Mouse (Mus musculus): ENCODE results near the gene Mdm2.
A peak's percentile ranks its signal among the peaks of the same experiment; 100 is the strongest.
"Not testable (repeated sequence)": the region's sequence is repeated elsewhere in the genome, so short reads cannot be mapped to it uniquely, and the experiment has no call there.

The Mdm2 gene

DNA sequence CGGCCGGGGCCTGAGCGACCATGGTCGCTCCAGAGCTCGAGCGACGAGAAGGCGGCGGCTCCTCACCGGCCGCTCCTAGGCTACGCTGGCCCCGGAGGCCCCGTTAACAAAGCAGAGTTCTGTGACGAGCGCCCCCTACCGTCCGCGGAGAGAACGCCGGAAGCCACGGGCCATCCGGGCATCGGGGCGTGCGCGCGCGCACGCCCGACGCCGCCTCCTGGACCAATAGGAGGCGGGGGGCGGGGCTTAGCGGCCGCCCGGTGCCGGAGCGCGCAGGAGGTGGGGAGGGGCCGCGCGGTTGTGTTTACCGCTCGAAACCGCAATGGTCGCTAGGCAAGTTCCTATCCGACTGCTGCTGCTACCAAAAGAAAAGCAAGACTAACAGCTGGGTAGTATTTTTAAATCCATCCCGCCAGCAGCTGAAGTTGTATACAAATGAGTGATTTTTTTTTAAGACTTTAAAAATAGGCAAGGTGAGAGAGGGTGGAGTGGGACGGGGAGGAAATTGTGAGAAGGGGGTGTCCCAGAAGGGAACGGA, at the start of gene Mdm2:
Mdm2 (minus strand) TSS at position 155 of the 538 bp plus-strand sequence.
- peak; percentile 94 for DNase-seq

DNA sequence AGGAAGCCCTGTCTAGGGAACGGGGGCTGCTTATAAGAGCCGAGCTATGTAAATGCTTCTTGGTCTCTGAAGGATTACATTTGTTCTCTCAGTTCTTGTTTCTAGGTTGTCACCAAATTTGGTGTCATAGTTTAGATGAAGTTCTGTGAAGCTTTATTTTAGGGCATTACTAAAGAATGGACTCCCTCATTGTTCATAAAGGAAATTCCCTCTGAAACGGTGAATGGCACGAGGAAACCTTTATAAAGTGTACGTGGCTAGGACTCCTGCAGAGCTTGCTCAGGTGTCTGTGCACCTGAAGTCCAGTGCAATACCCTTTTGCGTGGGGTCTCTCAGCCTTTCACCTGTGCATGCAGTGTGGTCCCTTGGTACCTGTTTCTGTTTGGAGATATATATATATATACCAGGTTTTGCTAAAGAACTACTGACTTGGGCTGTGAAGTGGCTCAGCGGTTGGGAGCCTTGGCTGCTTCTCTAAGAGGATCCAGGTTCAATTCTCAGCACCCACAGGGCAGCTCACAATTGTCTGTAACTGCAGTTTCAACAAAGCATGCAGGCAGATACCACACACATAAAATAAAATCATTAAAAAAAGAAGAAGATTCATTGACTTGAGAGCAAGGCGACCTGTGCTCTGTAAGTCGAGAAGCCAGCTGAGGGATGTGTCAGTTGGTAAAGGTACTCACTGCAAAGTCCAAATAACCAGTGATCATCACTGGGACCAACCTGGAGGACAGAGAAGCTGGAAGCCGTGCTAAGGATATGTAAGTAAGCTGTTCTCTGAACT, 49.5 kb upstream of the Mdm2 start:
- DNase-seq = no peak

DNA sequence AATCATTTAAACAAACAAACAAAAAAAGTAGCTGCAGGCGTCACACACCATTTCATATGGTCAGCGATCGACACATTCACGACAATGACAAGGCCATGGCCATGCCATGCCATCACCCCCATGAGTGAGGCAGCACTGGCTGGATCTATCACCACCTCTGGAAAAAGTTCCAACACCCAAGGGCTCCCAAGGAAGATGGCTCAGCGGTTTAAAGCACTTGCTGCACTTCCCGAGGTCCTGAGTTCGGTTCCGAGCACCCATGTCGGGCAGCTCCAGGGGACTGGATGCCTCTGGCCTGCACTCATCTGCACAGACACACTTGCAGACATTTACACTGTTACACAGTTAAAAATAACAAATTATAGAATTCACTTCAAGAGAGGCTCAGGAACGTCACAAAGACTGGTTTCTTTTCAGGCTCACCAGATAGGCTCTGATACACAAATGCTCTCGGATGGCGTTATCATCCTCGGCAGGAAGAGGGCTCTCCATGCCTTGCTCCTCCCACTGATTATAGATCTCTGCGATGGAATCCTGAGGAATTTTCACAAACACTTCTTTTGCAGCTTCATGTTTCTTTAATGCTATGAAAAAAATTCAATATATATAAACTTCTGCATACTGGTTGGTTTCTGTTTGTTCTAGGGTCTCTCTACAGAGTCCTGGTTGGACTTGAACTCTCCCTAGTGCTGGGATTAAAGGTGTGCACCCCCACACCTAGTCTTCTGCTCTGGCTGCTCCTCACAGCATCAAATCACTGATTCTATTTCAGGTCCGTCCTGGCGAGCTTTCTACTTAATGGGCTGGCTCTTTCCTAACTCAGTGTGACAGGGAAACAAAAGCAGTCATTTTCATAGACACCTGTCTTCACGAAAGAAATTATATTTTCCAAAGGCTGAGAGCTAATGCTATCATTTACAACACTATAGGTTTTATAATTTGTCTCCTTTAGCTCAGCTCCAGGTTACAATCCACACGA, 48.5 kb upstream of the Mdm2 start:
- DNase-seq = no peak

DNA sequence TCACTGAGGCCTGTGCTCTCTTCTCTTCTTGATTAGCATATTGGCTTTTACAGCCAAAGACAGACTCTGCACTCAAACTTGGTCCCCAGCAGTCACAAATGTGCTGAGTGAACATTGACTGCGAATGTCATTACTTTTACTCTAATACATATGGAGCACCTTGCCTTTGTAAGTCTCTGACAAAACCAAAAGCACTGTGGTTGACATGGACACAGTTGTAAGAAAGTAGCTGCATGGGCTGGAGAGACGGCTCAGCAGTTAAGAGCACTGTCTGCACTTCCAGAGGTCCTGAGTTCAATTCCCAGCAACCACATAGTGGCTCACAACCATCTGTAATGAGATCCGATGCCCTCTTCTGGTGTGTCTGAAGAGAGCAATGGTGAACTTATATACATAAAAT, 47.8 kb upstream of the Mdm2 start:
- not testable (repeated sequence) for DNase-seq

DNA sequence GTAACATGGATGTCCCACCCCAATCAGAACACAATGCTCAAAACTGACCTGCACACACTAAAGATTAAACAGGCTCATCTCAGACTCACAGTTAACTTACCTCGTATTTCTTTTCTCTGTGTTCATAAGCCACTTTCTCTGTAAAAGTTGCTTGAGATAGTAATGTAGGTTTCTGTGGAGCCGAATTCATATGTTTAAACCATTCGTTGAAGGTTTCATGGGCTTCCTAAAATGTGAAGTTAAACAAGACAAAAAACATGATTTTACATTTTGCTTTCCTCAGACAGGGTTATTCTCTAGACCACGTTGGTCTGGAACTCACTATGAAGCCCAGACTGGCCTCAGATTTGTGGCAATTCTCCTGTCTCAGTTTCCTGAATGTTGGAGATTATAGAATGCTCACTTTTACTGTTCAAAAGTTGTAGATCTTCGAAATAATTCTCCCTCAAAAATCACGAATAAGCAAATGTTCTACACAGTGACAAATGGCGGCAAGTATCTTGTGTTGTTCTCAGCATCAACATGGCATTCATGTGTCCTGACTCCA, 47.3 kb upstream of the Mdm2 start:
- no peak for DNase-seq

DNA sequence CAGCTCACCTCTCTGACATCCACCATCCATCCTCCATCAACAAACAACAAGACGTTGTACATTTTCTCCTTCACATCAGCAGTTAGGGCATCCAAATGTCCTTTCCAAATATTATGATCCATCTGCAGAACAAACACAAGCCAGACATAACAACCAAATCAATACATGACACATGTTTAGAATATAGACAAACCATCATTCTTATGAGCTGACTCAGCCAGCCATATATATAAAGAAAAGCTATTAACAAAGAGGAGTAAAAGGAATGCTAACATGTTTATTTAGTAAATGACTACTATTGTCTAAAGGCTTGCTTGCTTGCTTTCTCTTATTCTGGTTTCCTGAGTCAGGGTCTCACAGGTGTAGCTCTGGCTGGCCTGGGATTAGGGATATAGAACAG, 46.7 kb upstream of the Mdm2 start:
- DNase-seq = no peak

DNA sequence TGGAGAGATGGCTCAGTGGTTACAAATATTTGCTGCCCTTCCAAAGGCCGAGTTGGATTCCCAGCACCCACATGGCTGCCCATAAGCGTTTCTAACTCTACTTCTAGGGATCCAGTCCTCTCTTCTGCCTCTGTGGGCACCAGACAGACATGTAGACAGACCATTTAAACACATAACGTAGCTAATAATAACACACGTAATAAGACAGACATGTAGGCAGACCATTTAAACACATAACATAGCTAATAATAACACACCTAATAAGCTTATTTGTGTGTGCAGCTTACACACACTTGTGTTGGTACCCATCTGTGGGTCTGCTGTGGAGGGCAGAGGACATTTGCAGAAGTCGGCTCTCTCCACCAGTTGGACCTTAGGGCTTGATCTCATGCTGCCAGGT, 46.2 kb upstream of the Mdm2 start:
- DNase-seq = no peak

DNA sequence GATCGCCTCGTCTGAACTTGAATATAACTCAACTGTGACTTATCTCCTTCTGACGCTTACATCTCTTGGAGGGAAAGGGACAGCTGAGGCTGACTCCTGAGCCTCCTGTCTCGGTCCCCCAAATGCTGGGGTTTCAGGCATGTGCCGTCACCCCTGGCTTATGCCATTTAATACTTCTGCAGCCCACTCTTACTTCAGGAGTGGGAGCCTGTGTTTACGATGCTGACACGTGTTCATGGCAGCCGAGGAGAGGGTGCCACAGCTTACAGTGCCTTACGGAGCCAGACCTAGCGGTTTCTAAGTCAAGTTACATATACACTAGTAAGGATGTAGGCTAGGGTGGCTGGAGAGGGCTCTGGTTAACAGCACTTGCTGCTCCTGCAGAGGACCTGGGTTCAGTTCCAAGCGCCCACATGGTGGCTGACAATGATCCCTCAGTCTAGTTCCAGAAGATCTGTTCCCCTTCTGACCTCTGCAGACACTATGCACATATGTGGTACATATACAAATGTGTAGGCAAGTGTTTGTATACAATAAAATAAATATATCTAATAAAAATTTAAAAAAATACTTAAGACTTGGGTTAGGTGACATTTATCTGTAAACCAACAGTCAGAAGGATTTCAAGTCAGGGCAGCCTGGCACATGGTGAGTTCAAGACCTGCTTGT, 45.4 kb upstream of the Mdm2 start:
- no peak for DNase-seq

DNA sequence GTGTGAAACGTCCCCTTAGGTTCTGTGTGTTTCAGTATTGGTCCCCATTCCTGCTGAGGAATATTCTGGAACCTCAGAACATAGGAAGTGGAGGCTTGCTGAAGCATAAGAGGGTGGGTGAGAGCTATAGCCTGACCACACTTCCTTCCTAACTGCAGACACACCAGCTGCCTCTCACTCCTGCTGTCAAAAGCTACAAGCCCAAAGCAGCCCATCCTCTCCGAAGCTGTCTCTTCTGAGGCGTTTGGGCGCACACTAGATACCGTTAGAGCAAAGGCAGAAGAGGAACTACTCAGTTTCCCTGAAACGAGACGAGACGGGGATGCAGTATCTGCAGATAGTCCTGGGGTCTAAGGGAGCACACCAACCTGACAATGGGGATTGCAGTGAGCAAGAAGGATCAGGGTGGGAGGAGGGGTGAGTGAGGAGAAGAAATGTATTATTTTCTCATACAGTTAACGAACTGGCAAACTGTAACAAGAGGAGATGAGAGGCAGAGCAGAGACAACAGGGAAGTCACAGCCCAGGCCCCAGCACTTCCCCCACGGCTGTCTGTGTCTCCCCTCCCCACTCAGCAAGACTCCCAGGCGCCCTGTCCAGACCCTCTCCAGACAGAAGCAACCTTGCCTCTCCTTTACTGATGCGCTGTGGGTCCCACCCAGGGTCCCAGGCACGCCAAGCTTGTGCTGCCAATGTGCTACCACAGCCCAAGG, 44.7 kb upstream of the Mdm2 start:
- no peak for DNase-seq

DNA sequence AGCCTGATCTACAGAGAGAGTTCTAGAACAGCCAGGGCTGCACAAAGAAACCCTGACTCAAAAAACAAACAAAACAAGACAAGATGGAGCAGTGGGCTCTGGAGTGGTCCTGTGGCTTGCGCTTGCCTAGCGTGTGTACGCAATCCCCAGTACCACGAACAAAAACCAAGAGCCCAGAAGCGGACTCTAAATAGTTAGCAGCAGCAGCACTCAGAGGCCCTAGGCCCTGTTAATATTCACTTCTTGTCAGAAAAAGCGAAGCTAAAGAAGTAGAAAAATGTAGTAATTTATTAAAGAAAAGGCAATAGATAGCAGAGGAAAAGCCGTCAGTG, 44.0 kb upstream of the Mdm2 start:
- DNase-seq = no peak

DNA sequence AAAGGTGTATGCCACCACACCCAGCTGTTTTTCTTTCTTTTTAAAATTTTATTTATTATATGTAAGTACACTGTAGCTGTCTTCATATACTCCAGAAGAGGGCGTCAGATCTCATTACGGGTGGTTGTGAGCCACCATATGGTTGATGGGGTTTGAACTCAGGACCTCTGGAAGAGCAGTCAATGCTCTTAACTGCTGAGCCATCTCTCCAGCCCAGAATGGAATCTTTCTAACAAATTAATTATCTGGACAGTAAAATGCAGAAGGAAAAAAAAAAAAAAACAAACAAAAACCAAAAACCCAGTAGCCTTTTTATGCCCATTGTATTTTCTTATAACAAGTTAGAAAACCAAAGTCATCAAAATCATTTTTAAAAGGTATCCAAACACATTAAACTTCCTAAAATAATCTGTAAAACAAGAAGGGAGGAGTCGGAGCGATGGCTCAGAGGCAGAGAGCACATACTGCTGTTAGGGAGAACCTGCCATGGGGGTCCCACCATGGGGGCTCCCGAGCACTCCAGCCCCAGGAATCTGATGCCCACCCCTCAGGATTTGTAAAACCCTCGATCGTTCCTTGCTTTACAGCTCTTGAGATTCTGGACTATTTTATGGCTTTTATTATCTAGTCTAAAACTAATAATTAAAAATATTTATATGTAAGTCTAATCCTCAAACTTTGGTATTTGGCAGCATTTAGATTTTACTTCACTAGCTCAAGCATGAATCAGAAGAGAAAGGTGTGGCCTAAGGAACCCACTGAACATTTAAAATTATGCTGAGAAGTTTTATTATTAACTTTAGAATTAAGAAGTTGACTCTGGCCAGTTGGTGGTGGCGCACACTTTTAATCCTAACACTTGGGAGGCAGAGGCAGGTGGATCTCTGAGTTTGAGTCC, 43.4 kb upstream of the Mdm2 start:
- no peak for DNase-seq

DNA sequence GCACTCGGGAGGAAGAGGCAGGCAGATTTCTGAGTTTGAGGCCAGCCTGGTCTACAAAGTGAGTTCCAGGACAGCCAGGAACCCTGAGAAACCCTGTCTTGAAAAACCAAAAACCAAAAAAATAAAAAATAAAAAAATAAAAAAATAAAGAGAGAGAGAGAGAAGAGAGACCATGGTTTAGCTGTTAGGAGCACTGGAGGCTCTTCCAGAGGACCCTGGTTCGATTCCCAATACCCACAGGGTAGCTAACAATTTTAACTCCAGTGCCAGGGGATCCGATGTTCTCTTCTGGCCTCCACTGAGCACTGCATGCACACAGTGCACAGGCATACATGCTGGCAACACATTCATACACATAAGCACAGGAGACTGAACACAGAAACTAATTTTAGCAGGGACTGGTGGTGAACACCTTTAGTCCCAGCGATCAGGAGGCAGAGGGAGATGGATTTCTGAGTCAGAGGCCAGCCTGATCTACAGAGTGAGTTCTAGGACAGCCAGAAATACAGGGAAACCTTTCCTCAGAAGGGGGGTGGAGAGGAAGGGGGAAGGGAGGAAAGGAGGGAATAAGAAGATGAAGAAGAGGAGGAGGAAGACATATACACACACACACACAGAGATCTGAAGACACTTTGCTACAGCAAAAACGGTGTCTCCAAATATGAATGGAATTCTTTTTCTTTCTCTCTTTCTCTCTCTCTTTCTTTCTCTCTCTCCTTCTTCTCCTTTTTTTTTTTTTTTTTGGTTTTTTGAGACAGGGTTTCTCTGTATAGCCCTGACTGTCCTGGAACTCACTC, 42.5 kb upstream of the Mdm2 start:
- DNase-seq = no peak

DNA sequence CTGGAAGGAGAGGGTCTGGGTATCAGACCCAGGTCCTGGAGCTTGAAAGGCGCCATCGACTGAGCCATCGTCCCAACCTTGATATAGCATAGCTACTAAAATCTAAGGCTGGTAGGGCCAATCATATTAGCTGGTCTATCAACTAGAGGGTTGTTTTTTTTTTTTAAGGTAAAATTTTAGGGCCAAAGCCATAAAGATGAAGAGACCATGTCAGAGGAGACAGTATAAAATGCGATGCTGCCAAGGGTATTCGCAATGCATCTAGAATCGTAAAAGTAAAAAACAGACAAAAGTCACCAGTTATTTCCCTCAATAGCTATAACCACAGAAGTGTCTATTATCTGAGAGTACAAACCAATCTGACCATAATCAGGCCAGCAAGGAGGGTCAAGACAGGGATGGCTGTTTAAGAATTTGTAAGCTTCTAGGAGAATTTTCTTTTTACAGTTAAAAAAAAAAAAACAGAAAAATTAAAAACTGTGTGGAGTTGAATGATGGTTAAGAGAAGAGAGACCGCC, 41.8 kb upstream of the Mdm2 start:
- DNase-seq = no peak

DNA sequence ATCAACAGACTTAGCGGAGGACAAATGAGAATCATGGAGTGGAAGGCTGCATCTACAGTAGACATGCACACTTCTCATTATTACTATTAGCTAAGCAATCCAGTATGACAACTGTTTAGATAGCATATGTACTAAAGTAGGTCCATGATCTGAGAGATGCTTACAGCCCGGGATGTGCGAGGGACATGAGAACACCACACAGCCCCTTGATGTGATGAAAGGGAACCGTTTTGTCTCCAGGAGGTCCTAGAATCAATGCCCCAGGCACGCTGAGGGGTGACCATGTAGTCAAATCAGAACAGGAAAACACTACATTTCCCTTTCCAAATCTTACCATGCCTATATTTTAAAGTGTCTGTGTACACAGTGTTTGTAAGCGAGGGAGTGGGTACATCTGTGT, 41.2 kb upstream of the Mdm2 start:
- no peak for DNase-seq

DNA sequence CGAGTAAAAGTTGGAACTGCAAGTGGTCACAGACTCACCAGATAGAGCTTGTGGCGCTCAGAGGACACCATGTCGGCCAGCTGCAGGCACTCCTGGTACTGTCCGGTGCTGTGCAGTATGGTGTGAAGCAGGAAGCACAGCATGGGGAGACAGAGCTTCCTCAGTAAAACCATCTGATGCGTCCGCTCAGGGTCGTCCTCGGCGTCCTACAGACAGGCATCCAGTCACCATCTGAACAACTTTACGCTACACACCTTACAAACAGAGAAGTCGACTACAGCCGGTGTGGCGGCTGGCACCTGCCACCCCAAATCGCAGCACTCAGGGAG, 40.7 kb upstream of the Mdm2 start:
- DNase-seq = no peak

DNA sequence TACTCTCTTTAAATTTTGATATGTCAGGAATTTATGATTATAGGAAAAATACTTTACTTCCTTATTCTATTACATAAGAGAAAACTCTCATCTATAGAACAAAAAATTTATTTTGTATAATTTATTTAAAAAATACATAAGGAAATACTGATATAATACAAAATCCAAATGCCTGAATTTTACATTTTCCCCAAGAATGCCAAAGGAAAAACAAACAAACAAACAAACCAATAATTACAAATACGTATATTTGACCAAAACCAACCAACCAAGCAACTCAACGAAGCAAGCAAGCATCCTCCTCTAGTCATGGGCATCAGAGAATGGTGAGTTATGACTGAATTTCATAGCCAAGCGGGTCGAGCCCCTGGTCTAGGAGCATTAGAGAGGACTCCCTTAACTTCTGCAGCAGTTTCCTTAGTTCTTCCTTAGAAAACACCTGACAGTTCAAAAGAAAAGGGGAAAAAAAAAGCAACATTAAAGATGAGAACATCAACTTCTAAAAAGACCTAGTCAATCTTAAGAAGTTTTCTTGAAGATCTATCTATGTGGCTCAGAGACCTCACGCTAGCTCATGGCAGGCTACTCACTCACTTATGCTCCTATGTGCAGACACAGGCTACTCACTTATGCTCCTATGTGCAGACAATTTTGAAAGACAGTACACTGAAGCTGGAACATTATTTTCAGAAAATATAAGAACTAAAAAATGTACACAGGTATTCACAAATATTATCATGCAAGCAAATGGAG, 40.1 kb upstream of the Mdm2 start:
- DNase-seq = no peak

DNA sequence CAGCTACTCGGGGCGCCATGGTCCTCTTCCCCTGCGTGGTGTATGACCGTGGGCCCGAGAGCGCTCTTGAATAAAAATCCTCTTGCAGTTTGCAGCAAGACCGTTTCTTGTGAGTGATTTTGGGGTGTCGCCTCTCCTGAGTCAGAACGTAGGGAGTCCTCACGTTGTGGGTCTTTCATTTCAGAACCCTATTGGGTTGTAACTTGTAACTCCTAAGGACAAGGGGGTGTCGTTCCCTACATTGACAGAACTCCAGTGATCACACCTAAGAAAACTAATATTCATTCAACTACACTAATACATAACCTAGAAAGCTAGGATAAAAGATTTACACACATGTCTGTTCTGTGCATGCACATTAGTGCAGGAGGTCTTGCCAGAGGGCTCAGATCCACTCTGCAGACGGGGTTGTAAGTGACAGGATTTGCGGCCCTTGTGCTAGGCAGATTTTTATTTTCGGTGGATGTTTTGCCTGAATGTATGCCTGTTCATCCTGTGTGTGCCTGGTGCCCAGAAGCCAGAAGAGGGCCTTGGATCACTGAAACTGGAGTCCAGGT, 39.3 kb upstream of the Mdm2 start:
- DNase-seq = no peak

DNA sequence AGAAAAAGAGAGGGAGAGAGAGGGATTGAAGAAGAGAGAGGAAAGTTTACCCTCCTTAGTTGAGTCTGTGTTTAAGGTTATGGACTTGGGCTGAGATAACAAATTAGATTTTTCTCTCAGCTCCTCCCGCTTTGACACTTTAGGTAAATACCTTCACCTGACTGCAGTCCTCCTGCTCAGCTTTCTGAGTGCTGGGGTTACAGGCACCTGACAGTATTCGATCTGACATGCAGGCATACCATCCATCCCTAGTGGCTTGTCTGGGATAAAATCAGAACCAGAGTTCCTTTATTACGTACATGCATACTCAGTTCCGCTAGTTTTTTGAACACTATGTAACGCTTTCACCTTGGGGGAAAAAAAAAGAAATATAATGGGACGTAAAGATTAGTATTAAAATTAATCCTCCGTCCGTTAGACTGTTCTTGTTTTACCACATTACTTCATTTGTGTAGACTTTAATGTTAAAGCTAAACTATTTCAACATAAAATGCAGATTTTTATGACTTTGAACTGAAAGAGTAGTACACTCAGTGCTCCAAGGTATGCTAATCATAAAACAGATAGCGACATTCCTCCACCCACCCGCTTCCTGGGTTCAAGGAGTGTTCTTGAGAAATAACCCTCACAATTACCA, 38.6 kb upstream of the Mdm2 start:
- no peak for DNase-seq
